Mouse (Mus musculus): ENCODE data around the gene Hhat.

Gene Hhat

DNA sequence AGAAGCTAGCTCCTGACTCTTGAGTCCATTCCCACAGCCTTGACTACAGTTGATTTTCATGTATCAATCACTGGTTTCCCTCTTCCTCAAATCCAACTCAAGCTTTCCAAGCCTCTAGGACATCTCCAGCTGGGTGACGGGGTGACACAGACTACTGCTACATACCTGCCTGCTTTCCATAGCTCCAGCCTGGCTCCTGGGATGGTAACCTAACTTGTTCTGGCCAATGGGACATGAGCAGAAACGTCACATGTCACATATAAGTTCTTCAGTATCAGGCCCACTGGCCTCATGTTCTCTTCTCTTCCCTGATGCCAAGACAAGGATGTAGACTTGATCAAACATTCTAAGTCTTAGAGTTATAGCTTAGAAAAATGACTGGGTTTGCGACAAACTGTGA, 220.5 kb downstream of the Hhat start:
- DNase-seq (ENCODE audit: low read depth), result no peak

GRCm38 (mm10) chr1:192546843-192547242, 224.2 kb downstream of the Hhat start:
- DNase-seq (ENCODE audit: low read depth), result peak; percentile 38

DNA sequence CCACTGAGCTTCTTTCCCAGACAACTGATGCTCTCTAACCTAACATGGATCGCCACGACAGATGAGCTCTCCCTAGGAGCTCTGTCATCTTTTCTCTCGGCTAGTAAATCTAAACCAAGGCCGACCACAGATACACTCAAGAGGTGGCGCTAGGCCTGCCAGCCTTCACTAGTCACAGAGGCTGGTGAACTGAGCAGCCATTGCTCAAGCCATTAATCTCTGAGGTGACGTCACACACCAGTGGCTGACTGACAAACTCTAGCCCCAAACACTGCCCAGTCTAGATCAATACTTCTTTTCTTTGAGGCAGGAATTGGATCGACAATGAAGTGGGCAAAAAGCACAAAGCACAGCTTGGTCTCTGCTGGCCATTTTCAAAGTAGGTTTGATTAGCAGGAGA, 226.1 kb downstream of the Hhat start:
- DNase-seq (ENCODE audit: low read depth), result no peak

DNA sequence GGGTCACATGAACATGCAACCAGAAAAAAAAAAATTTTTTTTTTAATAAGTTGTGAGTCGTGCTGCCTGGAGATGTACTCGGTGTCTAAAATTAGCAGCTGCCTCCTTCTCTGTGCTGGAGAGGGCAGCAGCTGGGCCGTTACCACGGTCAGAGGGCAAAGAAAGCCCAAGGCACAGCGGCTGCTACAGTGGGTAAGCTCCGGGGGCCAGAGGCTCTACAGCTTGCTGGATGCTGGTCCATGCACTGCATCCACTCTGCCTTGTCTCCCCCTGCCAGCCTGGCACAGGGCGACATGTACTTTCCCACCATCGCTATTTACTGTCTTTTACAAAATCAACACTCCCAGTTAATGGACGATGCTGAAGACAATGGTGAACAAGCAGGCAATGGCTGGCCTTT, 226.9 kb downstream of the Hhat start:
- DNase-seq (ENCODE audit: low read depth), result no peak

DNA sequence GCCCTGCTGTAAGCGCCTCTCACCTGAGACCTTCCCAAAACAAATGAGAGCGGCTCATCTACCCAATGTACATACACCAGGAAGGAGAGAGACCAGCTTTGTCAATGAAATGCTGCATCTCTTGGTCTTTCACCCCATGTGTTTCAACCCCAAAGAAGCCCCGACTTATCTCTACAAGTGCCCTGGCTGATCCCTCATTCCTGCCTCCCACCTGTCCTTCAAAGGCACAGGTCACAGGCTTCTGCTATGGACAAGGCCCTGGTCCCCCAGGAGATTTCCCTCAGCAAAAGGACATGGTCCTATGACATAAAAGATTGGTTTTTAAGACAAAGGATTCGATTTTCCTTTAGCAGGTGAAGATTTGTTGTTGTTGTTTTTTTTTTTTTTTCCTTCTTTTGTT, 227.3 kb downstream of the Hhat start:
- DNase-seq (ENCODE audit: low read depth), result no peak

DNA sequence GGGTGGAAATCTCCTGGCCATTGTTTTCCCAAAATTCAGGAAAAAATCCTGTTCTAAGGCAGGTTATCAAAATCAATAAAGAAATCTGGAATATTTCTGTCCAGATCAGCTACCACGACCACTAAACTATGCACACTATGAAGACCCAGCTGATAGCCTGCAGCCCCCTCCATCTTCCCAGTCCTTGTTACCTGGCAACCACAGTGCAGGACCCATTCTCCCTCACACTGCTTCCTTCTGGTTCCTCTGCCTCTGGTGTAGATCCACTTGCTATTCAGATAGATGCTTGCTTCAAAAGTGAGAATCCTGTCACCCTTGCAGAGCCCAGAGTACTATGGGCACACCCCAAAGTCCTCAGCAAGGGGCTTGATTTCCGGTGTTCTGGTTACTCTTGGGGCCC, 228.9 kb downstream of the Hhat start:
- no peak for DNase-seq (ENCODE audit: low read depth)

DNA sequence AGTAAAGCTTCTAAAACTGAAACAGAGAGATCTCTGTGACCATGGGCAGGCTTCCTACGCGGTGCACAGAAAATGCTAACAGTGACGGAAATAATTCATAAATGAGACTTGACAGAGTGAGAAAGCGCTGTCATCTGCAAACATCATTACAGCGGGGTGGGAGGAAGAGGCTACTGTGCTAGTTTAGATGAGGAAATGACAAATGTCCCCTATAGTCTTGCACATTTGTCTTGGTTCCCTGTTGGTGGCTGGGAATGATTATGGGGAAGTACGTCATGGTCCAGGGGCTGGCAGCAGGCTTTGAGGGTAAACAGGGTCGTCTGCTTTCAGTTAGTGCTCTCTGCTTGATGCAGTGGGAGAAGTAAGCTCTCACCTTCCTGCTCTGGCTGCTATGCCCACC, 233.9 kb downstream of the Hhat start:
- no peak for DNase-seq (ENCODE audit: low read depth)

DNA sequence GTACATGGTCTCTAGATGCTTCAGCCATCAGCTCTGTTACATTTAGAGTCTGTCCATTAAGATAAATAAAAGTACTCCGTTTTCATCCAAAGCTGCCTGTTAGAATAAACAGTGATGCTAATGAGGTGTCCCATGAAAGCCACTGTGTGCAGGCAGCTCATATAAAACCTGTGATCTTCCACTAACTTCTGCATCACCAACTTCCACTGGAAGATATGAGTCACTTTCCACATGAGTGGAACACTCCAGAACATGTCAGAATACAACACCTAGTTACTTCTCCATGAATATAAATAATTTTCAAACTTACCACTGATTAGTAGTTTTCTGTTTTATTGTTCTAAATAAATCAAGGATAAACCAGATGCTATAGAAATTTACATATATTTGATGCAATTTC, 234.6 kb downstream of the Hhat start:
- no peak for DNase-seq (ENCODE audit: low read depth)

GRCm38 (mm10) chr1:192533016-192533415, 238.0 kb downstream of the Hhat start:
- no peak for DNase-seq (ENCODE audit: low read depth)

DNA sequence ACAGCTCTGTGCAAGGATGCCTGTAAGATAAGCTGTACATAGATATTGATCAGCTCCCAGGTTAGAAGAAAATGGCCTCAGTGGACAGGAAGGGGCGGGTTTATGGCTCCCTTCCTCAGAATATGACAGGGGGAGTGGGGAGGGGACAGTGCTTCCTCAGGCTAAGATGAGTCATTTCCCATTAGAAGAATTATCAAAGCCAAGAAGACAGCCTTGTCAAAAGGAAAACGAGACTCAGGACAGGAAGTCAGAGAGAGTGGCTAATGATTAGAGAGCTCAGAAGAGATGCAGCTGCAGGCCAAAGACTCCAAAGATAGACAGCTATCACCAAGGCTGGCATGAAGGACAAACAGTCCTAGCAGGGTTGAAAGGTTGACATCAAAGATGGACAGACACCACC, 238.8 kb downstream of the Hhat start:
- no peak for DNase-seq (ENCODE audit: low read depth)

GRCm38 (mm10) chr1:192531490-192532146, 239.4 kb downstream of the Hhat start:
- no peak for DNase-seq (ENCODE audit: low read depth)

DNA sequence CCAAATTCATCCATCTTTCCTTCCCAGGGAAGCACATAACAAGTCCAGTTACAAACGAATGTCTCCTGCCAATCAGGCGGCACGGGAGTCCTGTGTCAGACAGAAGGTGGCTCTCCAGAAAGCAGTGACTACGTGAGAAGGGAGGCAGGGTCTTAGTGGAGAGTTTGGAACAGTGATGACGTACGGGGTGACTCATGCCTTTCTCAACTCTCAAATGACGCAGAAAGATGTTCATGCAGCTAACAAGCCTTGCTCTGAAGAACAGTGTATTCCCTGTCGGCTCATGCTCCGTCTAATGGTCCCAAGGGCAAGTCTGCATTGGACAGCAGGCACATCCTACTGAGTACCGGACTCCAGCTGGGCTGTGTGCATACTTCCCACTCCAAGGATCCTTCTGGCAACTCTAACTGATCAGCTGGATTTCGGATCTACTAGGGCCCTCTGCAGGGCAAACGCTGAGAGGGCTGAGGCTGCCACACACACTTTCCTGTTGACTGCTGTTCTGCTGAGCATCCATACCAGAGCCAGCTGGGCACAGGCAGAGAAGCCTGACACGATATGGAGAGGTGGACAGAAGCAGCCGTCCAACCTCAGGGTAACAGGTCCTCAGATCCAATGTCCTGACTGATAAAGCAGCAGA, 245.2 kb downstream of the Hhat start:
- peak; percentile 52 for DNase-seq (ENCODE audit: low read depth)

- no peak for DNase-seq (ENCODE audit: low read depth)
These were observed 248.4 kb downstream of the Hhat start for GRCm38 (mm10) chr1:192522376-192523178.

- no peak for DNase-seq (ENCODE audit: low read depth)
These were observed 250.1 kb downstream of the Hhat start for GRCm38 (mm10) chr1:192520836-192521435.

GRCm38 (mm10) chr1:192519713-192520112, 251.3 kb downstream of the Hhat start:
- peak; percentile 33 for DNase-seq (ENCODE audit: low read depth)

- no peak for DNase-seq (ENCODE audit: low read depth)
These were observed 255.7 kb downstream of the Hhat start for GRCm38 (mm10) chr1:192515373-192515772.

DNA sequence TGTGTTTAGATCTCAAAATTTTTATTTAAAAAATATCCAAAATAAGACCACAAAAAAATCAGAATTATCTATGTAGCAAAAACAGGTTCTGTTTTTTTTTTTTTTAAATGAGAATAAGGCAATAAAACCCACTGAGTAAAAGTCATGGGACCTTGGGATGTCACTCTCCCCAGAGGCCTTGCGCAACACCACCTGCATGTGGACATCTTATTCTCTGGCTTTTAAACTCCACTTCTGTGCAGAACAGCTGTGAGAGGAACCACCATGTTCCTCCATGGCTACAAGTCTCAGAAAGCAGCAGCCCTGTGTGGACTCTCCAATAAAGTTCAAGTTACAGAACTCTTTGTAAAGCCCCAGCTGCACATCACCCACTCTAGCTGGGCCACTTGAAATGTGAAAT, 258.2 kb downstream of the Hhat start:
- no peak for DNase-seq (ENCODE audit: low read depth)

DNA sequence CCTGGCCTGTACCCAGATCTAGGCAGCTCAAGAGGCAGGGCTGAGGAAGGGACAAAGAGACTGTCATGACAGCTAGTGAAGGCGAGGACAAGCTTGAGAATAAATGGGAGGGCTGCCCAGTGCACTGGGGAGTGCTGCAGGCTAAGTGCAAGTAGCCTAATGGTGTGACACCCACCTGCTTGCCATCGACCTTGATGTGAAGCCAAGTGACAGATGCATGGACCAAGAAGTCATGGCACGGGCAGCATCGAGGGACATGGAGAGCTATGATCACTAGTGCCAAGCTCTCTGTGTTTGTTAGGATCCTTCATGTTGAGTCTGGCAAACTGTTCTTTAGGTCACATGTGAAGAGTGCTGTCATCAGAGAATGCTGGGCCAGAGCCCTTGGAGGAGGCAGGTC, 267.4 kb downstream of the Hhat start:
- DNase-seq (ENCODE audit: low read depth), result no peak

DNA sequence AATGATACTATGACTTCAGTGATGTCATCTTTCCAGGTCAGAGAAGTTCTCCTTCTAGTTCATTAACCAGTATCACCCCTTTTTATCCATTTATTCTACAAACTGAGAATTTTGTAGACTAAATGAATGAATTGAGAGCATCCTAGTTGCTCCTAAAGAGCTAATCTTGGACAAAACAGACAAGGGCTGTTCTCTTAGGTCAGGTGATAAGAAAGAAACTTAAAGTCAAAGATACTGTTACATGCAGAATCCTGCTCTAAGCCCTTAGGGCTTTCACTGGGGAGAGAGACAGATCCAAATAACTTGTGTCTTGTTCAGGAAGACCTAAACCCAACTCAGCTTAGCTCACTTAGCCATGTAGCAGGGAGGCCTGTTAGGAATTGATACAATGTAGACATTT, 268.2 kb downstream of the Hhat start:
- no peak for DNase-seq (ENCODE audit: low read depth)

DNA sequence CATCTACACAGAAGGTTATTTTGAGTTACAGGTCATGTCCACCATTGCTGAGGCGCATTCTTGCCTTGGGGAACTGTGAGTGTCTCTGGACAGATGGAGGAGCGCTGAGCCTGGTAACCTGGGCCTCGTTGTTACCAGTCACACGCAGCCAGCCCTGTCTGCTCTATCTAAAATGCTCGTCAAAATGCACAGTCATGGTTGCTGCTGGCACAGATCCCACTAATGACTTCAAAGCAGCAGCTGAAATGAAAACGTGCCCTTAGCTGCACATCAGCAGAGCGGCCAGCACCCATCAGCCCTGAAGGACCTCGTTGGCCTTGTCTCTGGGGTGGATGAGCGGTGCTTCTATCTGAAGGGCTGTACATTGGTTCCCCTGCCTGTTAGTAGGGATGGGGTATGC, 269.0 kb downstream of the Hhat start:
- DNase-seq (ENCODE audit: low read depth), result no peak

DNA sequence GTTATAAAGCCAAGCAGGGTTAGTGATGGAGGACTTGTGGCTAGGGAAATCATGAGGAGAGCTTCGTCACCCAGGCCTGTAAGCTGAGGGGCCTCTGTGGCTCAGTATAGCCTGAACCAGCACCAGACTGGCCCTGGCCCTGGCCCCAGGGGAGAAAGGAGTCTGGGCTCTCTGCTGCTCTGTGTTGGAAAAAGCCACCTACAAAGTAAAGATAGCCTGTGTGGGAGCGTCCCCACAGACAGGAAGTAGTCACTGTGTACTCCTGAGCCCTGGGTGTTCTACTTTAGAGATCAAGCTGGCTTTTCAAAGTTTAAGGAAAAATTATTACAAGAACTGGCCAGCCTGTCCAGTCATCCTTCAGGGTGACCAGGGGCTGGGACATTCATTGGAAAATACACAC, 273.5 kb downstream of the Hhat start:
- no peak for DNase-seq (ENCODE audit: low read depth)

DNA sequence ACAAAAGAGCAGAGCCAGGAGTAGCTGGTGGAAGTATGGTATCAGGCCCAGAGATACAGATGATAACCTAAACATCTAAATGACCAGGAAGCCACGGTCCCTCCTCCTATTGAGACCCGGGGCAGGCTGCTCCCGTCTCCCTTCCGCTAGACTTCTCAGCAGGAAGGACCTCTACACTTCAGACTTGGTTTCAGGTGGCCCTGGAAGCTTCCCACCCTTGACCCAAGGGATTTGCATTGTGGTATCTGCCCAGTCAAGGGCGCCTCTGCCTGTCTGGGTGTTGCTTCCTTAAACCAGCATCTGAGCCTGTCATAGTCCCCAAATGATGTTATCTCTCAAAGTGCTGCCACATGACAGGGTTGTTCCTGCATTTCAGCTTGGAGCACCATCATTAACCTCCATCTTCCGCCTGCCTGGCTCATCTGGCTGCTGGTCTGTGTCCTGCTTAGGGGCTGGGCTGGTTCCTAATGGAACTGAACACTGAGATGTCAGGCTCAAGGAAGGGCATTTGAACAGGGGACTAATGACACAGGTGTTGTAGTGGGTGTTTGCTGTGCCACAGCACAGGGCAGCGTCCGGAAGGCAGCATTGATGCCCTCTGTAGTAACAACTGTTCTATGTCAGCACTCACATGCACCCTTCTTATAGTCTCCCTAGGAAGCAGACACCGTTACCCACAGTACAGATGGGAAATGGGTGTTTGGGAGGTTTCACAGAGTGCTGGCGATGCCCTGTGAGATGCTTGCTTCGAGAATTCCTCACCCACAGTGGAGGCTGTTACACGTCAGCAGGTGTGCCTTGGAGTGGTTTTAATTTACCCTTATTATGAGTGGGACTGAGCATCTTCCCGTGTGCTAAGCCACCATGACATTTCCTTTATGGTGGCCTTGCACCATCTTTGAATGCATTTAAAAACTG, 280.9 kb downstream of the Hhat start:
- DNase-seq (ENCODE audit: low read depth), result no peak
